Mouse (Mus musculus) telencephalon, adult 2 months (tissue): ENCODE results near the gene Dapk3.
"Not testable (repeated sequence)": the region's sequence is repeated elsewhere in the genome, so short reads cannot be mapped to it uniquely, and the experiment has no call there.

Experiments used
- DNase-seq: peaks from one replicate; pipeline ENCODE4 v3.0.0-alpha.2; 2011; ENCODE audit warnings: low read depth, low spot score

Dapk3 gene

DNA sequence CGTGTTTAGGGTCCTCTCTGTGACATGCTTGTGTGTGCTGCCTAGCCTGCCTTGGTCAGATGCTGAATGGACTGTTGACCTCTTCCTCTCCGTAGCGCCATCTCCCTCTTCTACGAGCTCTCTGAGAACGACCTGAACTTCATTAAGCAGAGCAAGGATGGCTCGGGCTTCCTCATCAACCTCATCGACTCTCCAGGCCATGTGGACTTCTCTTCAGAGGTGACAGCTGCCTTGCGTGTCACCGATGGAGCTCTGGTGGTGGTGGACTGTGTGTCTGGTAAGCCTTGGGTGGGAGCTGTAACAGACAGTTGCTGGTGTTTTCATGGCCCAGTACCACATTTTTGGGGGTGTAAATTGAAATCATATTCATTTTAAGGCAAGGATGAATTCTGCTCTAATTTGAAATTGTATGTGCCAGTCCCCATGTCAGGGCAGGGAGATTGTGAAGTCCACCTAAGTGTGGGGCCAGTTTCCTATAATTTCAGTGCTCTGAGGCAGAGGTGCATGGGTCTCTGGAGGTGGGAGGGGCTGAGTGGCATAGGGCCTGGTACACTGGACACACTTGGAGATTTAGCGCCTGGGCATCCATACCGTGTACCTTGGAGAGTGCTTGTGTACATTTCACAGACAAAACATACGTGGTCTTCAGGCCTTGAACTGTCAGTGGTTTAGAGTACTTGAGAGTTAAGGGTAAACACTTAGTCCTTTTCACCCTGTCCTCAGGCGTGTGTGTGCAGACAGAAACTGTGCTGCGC is 4.7 kb upstream of the Dapk3 start:
- DNase-seq: no peak

DNA sequence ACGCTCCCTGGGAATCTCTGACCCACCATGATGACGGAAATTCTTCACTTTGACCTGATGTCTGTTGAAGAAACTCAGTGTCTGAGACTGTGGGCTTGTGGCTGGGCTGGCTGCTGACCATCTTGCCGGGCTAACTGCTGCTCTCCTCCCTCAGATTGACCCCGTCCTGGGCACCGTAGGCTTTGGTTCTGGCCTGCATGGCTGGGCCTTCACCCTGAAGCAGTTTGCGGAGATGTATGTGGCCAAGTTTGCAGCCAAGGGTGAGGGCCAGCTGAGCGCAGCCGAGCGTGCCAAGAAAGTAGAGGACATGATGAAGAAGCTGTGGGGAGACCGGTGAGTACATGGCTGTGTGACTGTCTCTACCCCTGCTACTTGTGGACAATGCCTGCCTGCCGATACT is 3.9 kb upstream of the Dapk3 start:
- DNase-seq: no peak

- DNase-seq: no peak
These were observed 3.1 kb upstream of the Dapk3 start for GRCm38 (mm10) chr10:81179451-81180342.

DNA sequence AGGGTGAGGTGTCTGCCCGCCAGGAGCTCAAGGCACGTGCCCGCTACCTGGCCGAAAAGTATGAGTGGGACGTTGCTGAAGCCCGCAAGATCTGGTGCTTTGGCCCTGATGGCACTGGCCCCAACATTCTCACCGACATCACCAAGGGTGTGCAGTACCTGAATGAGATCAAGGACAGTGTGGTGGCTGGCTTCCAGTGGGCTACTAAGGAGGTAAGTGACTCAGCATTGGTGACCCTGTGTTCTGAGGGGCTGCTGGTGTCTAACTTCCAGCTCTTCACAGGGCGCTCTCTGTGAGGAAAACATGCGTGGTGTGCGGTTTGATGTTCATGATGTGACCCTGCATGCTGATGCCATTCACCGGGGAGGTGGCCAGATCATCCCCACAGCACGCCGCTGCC is 1.9 kb upstream of the Dapk3 start:
- no peak for DNase-seq

DNA sequence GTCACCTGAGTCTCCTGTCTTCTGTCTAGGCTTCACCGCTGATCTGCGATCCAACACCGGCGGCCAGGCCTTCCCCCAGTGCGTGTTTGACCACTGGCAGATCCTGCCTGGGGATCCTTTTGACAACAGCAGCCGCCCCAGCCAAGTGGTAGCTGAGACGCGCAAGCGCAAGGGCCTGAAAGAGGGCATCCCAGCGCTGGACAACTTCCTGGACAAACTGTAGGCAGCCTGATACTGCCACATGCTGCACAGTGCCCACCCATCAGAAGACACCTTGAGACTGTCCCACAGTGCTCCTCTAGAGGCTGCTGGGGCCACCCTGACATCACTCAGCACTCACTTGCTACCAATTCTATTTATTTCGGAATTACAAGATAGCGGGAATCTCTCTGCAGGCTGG is 945 bp upstream of the Dapk3 start:
- not testable (repeated sequence) for DNase-seq

- no peak for DNase-seq
These were observed 1.0 kb downstream of the Dapk3 start, which contains the start of gene 4930442H23Rik for GRCm38 (mm10) chr10:81183805-81184204. Gene 4930442H23Rik, minus strand, starts transcription at chr10:81183849.

DNA sequence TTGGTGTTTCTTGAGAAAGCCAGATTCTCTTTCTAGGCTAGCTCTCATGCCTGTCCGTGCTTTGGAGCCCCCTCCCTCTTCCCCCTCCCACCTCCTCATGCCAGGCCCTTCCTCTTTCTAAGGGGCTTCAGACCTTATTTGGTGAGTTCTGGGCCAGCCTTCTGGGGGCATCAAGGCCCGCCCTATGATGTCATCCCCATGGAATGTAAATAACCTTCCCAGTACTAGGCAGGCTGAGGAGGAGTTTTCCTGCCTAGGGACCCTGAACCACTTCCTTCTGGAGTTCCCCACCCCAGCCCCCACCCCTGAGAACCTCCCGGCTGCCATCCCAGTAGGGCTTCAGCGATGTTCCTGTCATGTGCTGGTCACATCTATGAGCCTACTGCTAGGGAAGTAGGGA is 2.0 kb downstream of the Dapk3 start:
- DNase-seq: no peak

- DNase-seq: no peak
These were observed 4.4 kb downstream of the Dapk3 start for GRCm38 (mm10) chr10:81187161-81187560.

GRCm38 (mm10) chr10:81189821-81190220 is 7.0 kb downstream of the Dapk3 start:
- no peak for DNase-seq

GRCm38 (mm10) chr10:81190236-81190911 is 7.6 kb downstream of the Dapk3 start:
- DNase-seq: no peak

GRCm38 (mm10) chr10:81190912-81191321 is 8.1 kb downstream of the Dapk3 start:
- no peak for DNase-seq

DNA sequence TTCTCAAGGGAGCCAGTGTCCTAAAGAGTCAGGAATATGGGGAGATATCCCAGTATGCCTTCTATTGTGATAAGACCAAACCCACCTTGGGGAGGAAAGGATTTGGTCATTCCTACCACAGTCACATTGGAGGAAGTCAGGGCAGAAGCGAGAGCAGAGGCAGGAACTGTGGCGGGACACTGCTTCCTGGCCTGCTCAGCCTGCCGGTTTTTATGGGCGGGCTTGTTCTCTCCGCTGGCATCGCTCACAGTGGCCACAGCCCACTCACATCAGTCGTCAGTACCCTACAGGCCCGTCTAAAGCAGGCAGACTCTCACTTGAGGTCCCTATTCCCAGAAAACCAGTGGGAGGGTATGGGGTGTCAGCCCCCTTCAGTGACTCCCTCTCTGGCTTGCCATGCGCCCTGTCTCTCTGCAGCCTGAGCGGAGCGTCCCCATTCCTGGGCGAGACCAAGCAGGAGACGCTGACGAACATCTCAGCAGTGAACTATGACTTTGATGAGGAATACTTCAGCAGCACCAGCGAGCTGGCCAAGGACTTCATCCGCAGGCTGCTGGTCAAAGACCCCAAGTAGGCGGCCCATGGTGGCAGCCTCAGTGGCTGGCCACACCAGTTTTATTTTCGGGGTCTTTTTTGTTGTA is 8.7 kb downstream of the Dapk3 start:
- DNase-seq: no peak

DNA sequence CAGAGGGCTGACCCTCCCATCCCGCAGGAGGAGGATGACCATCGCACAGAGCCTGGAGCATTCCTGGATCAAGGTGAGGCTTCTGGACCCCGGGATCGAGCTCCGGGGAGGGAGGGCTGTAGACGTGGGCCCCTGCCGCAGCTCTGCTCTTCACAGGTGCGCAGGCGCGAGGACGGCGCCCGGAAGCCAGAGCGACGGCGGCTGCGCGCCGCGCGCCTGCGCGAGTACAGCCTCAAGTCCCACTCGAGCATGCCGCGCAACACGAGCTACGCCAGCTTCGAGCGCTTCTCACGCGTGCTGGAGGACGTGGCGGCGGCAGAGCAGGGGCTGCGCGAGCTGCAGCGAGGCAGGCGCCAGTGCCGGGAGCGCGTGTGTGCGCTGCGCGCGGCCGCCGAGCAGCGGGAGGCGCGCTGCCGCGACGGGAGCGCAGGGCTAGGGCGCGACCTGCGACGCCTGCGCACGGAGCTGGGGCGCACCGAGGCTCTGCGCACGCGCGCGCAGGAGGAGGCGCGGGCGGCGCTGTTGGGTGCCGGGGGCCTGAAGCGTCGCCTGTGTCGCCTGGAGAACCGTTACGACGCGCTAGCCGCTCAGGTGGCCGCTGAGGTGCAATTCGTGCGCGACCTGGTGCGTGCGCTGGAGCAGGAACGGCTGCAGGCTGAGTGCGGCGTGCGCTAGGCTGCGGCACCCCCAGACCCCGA is 9.6 kb downstream of the Dapk3 start:
- DNase-seq: peak; percentile 84

DNA sequence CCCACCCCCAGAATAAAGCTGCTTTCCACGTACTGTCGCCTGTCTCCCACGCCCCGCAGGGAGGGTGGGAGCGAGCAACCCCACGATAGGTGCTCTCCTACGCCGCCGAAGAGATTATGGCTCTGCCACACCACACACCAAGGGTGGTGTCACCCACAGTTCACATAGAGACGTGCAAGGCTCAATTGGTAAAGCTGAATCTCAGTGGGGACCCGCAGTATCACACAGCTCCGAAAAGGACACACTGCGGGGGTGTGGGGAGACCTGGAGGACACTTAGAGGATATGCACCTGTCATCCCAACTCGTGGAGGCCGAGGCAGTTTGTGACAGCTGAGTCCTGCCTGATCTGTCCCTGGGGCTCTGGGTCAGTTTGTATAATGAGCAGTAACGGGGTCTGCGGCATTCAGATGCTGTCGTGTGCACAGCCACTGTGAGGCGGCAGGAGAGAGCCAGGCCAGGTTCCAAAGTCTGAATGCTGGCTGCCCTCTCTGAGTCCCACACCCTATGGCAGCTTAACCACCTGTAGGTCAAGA is 10.2 kb downstream of the Dapk3 start:
- DNase-seq: no peak

- no peak for DNase-seq
These were observed 11.4 kb downstream of the Dapk3 start for GRCm38 (mm10) chr10:81193991-81194774.

- DNase-seq: no peak
These were observed 12.5 kb downstream of the Dapk3 start for GRCm38 (mm10) chr10:81195300-81195699.

GRCm38 (mm10) chr10:81196470-81197065 is 13.8 kb downstream of the Dapk3 start:
- no peak for DNase-seq

GRCm38 (mm10) chr10:81197305-81197704 is 14.5 kb downstream of the Dapk3 start:
- no peak for DNase-seq

- no peak for DNase-seq
These were observed 15.4 kb downstream of the Dapk3 start for GRCm38 (mm10) chr10:81198230-81198629.

GRCm38 (mm10) chr10:81198990-81199389 is 16.2 kb downstream of the Dapk3 start:
- DNase-seq: no peak
